Comparison of ENCODE assay signal across 14 mouse cellular contexts in genomic region chr7:46962132-46962531, GRCm38 (mm10). TPM values are rescaled to one million over a fixed set of nuclear protein-coding genes. Genes with fewer than 3 reads are reported as not detected.
DNase-seq lines count a peak whose midpoint lies in the region; ATAC-seq and TF ChIP-seq lines count a peak whose summit lies in the region.
"Had no signal": no experiment of that assay in that cellular context is flagged by ENCODE, and none has a peak within 500 bp of the region (broad histone marks: within the 10 kb centered on the region; RNA-seq: fewer than 3 reads in every experiment).

No protein-coding gene starts in this region.

- H3K9me3 ChIP-seq in forebrain, embryonic 12.5 days = no peaks in the 10 kb centered on the region
- H3K9me3 ChIP-seq in forebrain, postnatal 0 days (ENCODE audit: low read length) = no peaks in the 10 kb centered on the region
- H3K9me3 ChIP-seq in stomach, postnatal 0 days (ENCODE audit: control insufficient read depth, low read length) = no peaks in the 10 kb centered on the region
- H3K9me3 ChIP-seq: embryonic facial prominence, embryonic 12.5 days; midbrain, embryonic 12.5 days had no signal

- H3K36me3 ChIP-seq in forebrain, embryonic 12.5 days (replicated peaks) = no peaks in the 10 kb centered on the region
- no peaks in the 10 kb centered on the region for H3K36me3 ChIP-seq in forebrain, postnatal 0 days (ENCODE audit: insufficient read depth)
- H3K36me3 ChIP-seq in stomach, postnatal 0 days (ENCODE audit: control insufficient read depth, insufficient read depth, low read length) = no peaks in the 10 kb centered on the region
- H3K36me3 ChIP-seq: embryonic facial prominence, embryonic 12.5 days; midbrain, embryonic 12.5 days had no signal

- H3K27me3 ChIP-seq in forebrain, embryonic 12.5 days = peaks cover 13% of the 10 kb centered on the region
- H3K27me3 ChIP-seq in forebrain, postnatal 0 days (ENCODE audit: insufficient read depth, low read length) = no peaks in the 10 kb centered on the region
- no peaks in the 10 kb centered on the region for H3K27me3 ChIP-seq in stomach, postnatal 0 days (ENCODE audit: control insufficient read depth, insufficient read depth, low read length)

- H3K4me3 ChIP-seq in forebrain, embryonic 12.5 days (replicated peaks) = no peak overlapping the region
- no peak overlapping the region for H3K4me3 ChIP-seq in forebrain, postnatal 0 days (ENCODE audit: low read depth, low read length)
- no peak overlapping the region for H3K4me3 ChIP-seq in stomach, postnatal 0 days (ENCODE audit: low read depth, low read length)
- H3K4me3 ChIP-seq: embryonic facial prominence, embryonic 12.5 days; midbrain, embryonic 12.5 days had no signal

- TF ChIP-seq CTCF in forebrain, postnatal 0 days (IDR thresholded peaks at IDR 0.05; ENCODE audit: low read depth) = no peak
- TF ChIP-seq CTCF in stomach, postnatal 0 days (IDR thresholded peaks at IDR 0.05; ENCODE audit: low read depth) = no peak; the same call in 1 of the 2 replicates

- TF ChIP-seq EP300 in stomach, postnatal 0 days (optimal IDR thresholded peaks at IDR 0.05) = no peak

- no peak overlapping the region for H3K4me2 ChIP-seq in forebrain, embryonic 12.5 days
- no peak overlapping the region for H3K4me2 ChIP-seq in forebrain, postnatal 0 days (ENCODE audit: low read depth)
- H3K4me2 ChIP-seq in stomach, postnatal 0 days (replicated peaks; ENCODE audit: low read depth) = no peak overlapping the region
- H3K4me2 ChIP-seq: embryonic facial prominence, embryonic 12.5 days; midbrain, embryonic 12.5 days had no signal

- peaks cover 20% of the 10 kb centered on the region for H3K4me1 ChIP-seq in forebrain, embryonic 12.5 days
- H3K4me1 ChIP-seq in forebrain, postnatal 0 days (ENCODE audit: insufficient read depth) = peaks cover 7% of the 10 kb centered on the region; the same call in 1 of the 2 replicates
- 0 out of 2 replicates have a peak, but pooled peaks cover 2% of the 10 kb centered on the region for H3K4me1 ChIP-seq in stomach, postnatal 0 days (replicated peaks; ENCODE audit: control insufficient read depth, insufficient read depth)

- no peak for ATAC-seq in forebrain, embryonic 12.5 days (ENCODE audit: low FRiP score)
- no peak for ATAC-seq in forebrain, postnatal 0 days
- ATAC-seq in stomach, postnatal 0 days (ENCODE audit: low FRiP score, low TSS enrichment) = no peak
- ATAC-seq: CD4-positive, CD25-positive, alpha-beta regulatory T cell, adult 4 months had no signal

- H3K27ac ChIP-seq in forebrain, embryonic 12.5 days = peak overlapping the region; percentile 63; the same call in 1 of the 2 replicates
- H3K27ac ChIP-seq in forebrain, postnatal 0 days (ENCODE audit: low read depth, low read length) = no peak overlapping the region
- peak overlapping the region; percentile 84 for H3K27ac ChIP-seq in stomach, postnatal 0 days (replicated peaks)
- H3K27ac ChIP-seq: embryonic facial prominence, embryonic 12.5 days; liver, embryonic 14.5 days; midbrain, embryonic 12.5 days had no signal

- H3K9ac ChIP-seq in forebrain, embryonic 12.5 days = no peak overlapping the region
- no peak overlapping the region for H3K9ac ChIP-seq in forebrain, postnatal 0 days
- H3K9ac ChIP-seq in stomach, postnatal 0 days (ENCODE audit: low read length) = no peak overlapping the region
- H3K9ac ChIP-seq: embryonic facial prominence, embryonic 12.5 days; liver, embryonic 14.5 days; midbrain, embryonic 12.5 days had no signal

- no peak for DNase-seq in forebrain, postnatal 0 days
- DNase-seq in kidney, adult 18-20 months = peak; percentile 9
- no peak for DNase-seq in kidney, adult 9 months
- DNase-seq in right cerebral cortex, postnatal 4 days = peak; percentile 12
- no peak for DNase-seq in right cerebral cortex, adult 18-20 months
- DNase-seq in stomach, postnatal 0 days (ENCODE audit: low spot score) = no peak
- no peak for DNase-seq in spleen, postnatal 14 days (ENCODE audit: low spot score in 2 of 2)
- DNase-seq: layer of hippocampus, postnatal 36 days had no signal

RNA-seq across cellular contexts. Expression of gene Uevld, which starts 3.8 kb away (rescaled TPM):
- polyA plus RNA-seq in forebrain, embryonic 12.5 days (2016; fragmentation: Nextera tagmentation; extraction: Ambion mirVana) = 13.2 and 13.8 TPM in 2 replicates
- 9.2 and 12.0 TPM in 2 replicates for total RNA-seq in forebrain, postnatal 0 days (2014; rRNA removed)
- 3.2 and 4.6 TPM in 2 replicates for polyA plus RNA-seq in forebrain, postnatal 0 days (2015; fragmentation: Nextera tagmentation; extraction: Ambion mirVana)
- 6.0 and 6.5 TPM in 2 replicates for polyA plus RNA-seq in stomach, postnatal 0 days (2015; fragmentation: Nextera tagmentation; extraction: Ambion mirVana)

RNA-seq across cellular contexts. Expression of gene Gm9999, which starts 21.2 kb away (rescaled TPM):
- not detected in 2 replicates for polyA plus RNA-seq in forebrain, embryonic 12.5 days (2016; fragmentation: Nextera tagmentation; extraction: Ambion mirVana)
- total RNA-seq in forebrain, postnatal 0 days (2014; rRNA removed) = not detected in 2 replicates
- polyA plus RNA-seq in forebrain, postnatal 0 days (2015; fragmentation: Nextera tagmentation; extraction: Ambion mirVana) = not detected in 2 replicates
- polyA plus RNA-seq in stomach, postnatal 0 days (2015; fragmentation: Nextera tagmentation; extraction: Ambion mirVana) = not detected in 2 replicates
- total RNA-seq: gastrocnemius, adult 18-20 months; layer of hippocampus, postnatal 36 days had no signal
- polyA plus RNA-seq: CD4-positive, CD25-positive, alpha-beta regulatory T cell, adult 4 months; embryonic facial prominence, embryonic 12.5 days; liver, embryonic 14.5 days; midbrain, embryonic 12.5 days had no signal

RNA-seq across cellular contexts. Expression of gene Tsg101, which starts 42.4 kb away (rescaled TPM):
- polyA plus RNA-seq in forebrain, embryonic 12.5 days (2016; fragmentation: Nextera tagmentation; extraction: Ambion mirVana) = 344 and 355 TPM in 2 replicates
- 143 and 147 TPM in 2 replicates for total RNA-seq in forebrain, postnatal 0 days (2014; rRNA removed)
- polyA plus RNA-seq in forebrain, postnatal 0 days (2015; fragmentation: Nextera tagmentation; extraction: Ambion mirVana) = 384 and 404 TPM in 2 replicates
- 127 and 131 TPM in 2 replicates for polyA plus RNA-seq in stomach, postnatal 0 days (2015; fragmentation: Nextera tagmentation; extraction: Ambion mirVana)

RNA-seq across cellular contexts. Expression of gene Spty2d1, which starts 46.1 kb away (rescaled TPM):
- polyA plus RNA-seq in forebrain, embryonic 12.5 days (2016; fragmentation: Nextera tagmentation; extraction: Ambion mirVana) = 12.3 and 13.5 TPM in 2 replicates
- total RNA-seq in forebrain, postnatal 0 days (2014; rRNA removed) = 9.5 and 10.9 TPM in 2 replicates
- 3.7 and 5.0 TPM in 2 replicates for polyA plus RNA-seq in forebrain, postnatal 0 days (2015; fragmentation: Nextera tagmentation; extraction: Ambion mirVana)
- polyA plus RNA-seq in stomach, postnatal 0 days (2015; fragmentation: Nextera tagmentation; extraction: Ambion mirVana) = 11.0 and 11.8 TPM in 2 replicates

Comparison
In these comparisons a context has a peak if more than half of its experiments do, and no peak if none do; other contexts are left out.
1. DNase-seq: peak in kidney, adult 18-20 months (single experiment) and right cerebral cortex, postnatal 4 days (single experiment); none in forebrain, postnatal 0 days (single experiment), kidney, adult 9 months (single experiment), right cerebral cortex, adult 18-20 months (single experiment), stomach, postnatal 0 days (single experiment) and spleen, postnatal 14 days (0 of 2).